Mouse (Mus musculus) brain, embryonic 14.5 days (tissue): Measurements from ENCODE around the gene Adamts8.

Experiments
- CTCF ChIP-seq: fragments of 200-500 bp; IDR thresholded peaks from 2 replicates; pipeline ENCODE4 v1.5.1; 2012; ENCODE audit warnings: inconsistent platforms, mild to moderate bottlenecking, moderate library complexity, borderline replicate concordance; ENCODE audit not compliant: insufficient read depth, insufficient read length; ENCODE audit errors: extremely low read depth
- POLR2A ChIP-seq: fragments of 200-500 bp; IDR thresholded peaks from 2 replicates; pipeline ENCODE4 v1.6.1; 2012; ENCODE audit warnings: mild to moderate bottlenecking, inconsistent platforms, borderline replicate concordance; ENCODE audit not compliant: poor library complexity, insufficient read depth, insufficient read length, severe bottlenecking; ENCODE audit errors: extremely low read depth

- TF ChIP-seq POLR2A (no peak), CTCF (no peak)
Measured at GRCm38 (mm10) chr9:30945276-30945675, 2.9 kb downstream of the Adamts8 start.
